Mouse (Mus musculus) cerebellum, adult 2 months (tissue): ENCODE measurements at regions not wholly inside any gene's neighbourhood (a gene's known extent, or its start where the extent isn't known, plus 50 kb on each side); places are given as distances from the start of the nearest gene placed in this dataset.

Experiments
- DNase-seq, 2 experiments: peaks; one replicate each; pipeline ENCODE4 v3.0.0; 2021
- H3K27ac ChIP-seq: fragments of 200-500 bp; 2 replicates; pipeline ENCODE4 v1.5.1; 2012; ENCODE audit warnings: low read length, control low read depth, inconsistent platforms; ENCODE audit not compliant: insufficient read depth
- H3K27me3 ChIP-seq: fragments of 200-500 bp; 2 replicates; pipeline ENCODE4 v1.6.1; 2012; ENCODE audit warnings: inconsistent platforms, mild to moderate bottlenecking, low read length, moderate library complexity; ENCODE audit not compliant: control insufficient read depth, insufficient read depth
- H3K4me1 ChIP-seq: fragments of 200-500 bp; 2 replicates; pipeline ENCODE4 v1.6.1; 2011; ENCODE audit warnings: low read length; ENCODE audit not compliant: control insufficient read depth, insufficient read depth
- H3K4me3 ChIP-seq: fragments of 200-500 bp; replicated peaks from 2 replicates; pipeline ENCODE3; 2011; ENCODE audit warnings: mild to moderate bottlenecking, low read depth, low read length, control low read depth; ENCODE audit not compliant: insufficient read depth
- CTCF ChIP-seq: fragments of 200-500 bp; IDR thresholded peaks from 2 replicates; pipeline ENCODE4 v1.5.1; 2011; ENCODE audit warnings: low read depth, mild to moderate bottlenecking, control low read depth, low read length, moderate library complexity, borderline replicate concordance; ENCODE audit not compliant: insufficient read depth
- POLR2A ChIP-seq: fragments of 200-500 bp; IDR thresholded peaks from 2 replicates; pipeline ENCODE4 v1.6.1; 2011; ENCODE audit warnings: low read length, control low read depth, borderline replicate concordance; ENCODE audit not compliant: insufficient read depth
- WGBS: fragments of 180-500 bp; shearing (Covaris S2); methylation state at CpG from one replicate; pipeline ENCODE4 v1.1.7; 2018; 5-methylcytosine and 5-hydroxymethylcytosine counted together

GRCm38 (mm10) chrX:142526953-142527352 is 136.6 kb upstream of the Acsl4 start:
- Histone ChIP-seq H3K4me3 (no peak overlapping the region), H3K27me3 (no peaks in the 10 kb centered on the region), H3K27ac (no peak overlapping the region), H3K4me1 (no peaks in the 10 kb centered on the region)
- DNase-seq, result peak in 1 of 2 experiments; percentile 5
- 21% methylated on average over 1 of the region's 1 CpGs for WGBS
- TF ChIP-seq POLR2A (no peak), CTCF (no peak)

- H3K4me1 ChIP-seq, result no peaks in the 10 kb centered on the region
- TF ChIP-seq CTCF, result peak; percentile 31
- no peak for TF ChIP-seq POLR2A
- no peaks in the 10 kb centered on the region for H3K27me3 ChIP-seq
- 51% methylated on average over 7 of the region's 7 CpGs for WGBS
- DNase-seq, result no peak
- H3K27ac ChIP-seq, result no peak overlapping the region
- no peak overlapping the region for H3K4me3 ChIP-seq
Measured at GRCm38 (mm10) chrX:142529892-142530291, 139.6 kb upstream of the Acsl4 start.

- 32% methylated on average over 8 of the region's 8 CpGs for WGBS
- H3K4me3 ChIP-seq, result no peak overlapping the region
Measured at GRCm38 (mm10) chrX:142534780-142535179, 144.4 kb upstream of the Acsl4 start.

GRCm38 (mm10) chrX:142535540-142535939 is 145.2 kb upstream of the Acsl4 start:
- Histone ChIP-seq H3K4me3 (no peak overlapping the region), H3K4me1 (no peaks in the 10 kb centered on the region), H3K27ac (no peak overlapping the region), H3K27me3 (no peaks in the 10 kb centered on the region)
- WGBS, result 96% methylated on average over 1 of the region's 1 CpGs
- TF ChIP-seq POLR2A, result no peak
- no peak for TF ChIP-seq CTCF
- no peak for DNase-seq

More at GRCm38 (mm10) chrX:142534780-142535179, 144.4 kb upstream of the Acsl4 start:
- no peaks in the 10 kb centered on the region for H3K27me3 ChIP-seq
- no peaks in the 10 kb centered on the region for H3K4me1 ChIP-seq
- peak; percentile 17 to 18 for DNase-seq
- TF ChIP-seq CTCF, result peak; percentile 42; the same call in 1 of the 2 replicates
- no peak for TF ChIP-seq POLR2A
- H3K27ac ChIP-seq, result no peak overlapping the region

- no peaks in the 10 kb centered on the region for H3K27me3 ChIP-seq
- no peak for DNase-seq
- no peak overlapping the region for H3K4me3 ChIP-seq
- WGBS, result 87% methylated on average over 2 of the region's 2 CpGs
- no peaks in the 10 kb centered on the region for H3K4me1 ChIP-seq
- TF ChIP-seq POLR2A, result no peak
- no peak for TF ChIP-seq CTCF
- no peak overlapping the region for H3K27ac ChIP-seq
Measured at GRCm38 (mm10) chrX:142535954-142536353, 145.3 kb upstream of the Tmem164 start.

- Histone ChIP-seq H3K4me3 (no peak overlapping the region), H3K27ac (no peak overlapping the region), H3K27me3 (no peaks in the 10 kb centered on the region), H3K4me1 (no peaks in the 10 kb centered on the region)
- WGBS, result 92% methylated on average over 5 of the region's 5 CpGs
- DNase-seq, result no peak
- no peak for TF ChIP-seq POLR2A
- TF ChIP-seq CTCF, result no peak
Measured at GRCm38 (mm10) chrX:142537259-142537963, 143.8 kb upstream of the Tmem164 start.

GRCm38 (mm10) chrX:142540264-142540663 is 140.9 kb upstream of the Tmem164 start:
- Histone ChIP-seq H3K4me1 (no peaks in the 10 kb centered on the region), H3K27me3 (no peaks in the 10 kb centered on the region), H3K27ac (no peak overlapping the region), H3K4me3 (no peak overlapping the region)
- peak; percentile 64 to 66 for DNase-seq
- TF ChIP-seq CTCF (peak; percentile 74), POLR2A (no peak)
- 5% methylated on average over 7 of the region's 7 CpGs for WGBS

GRCm38 (mm10) chrX:142552196-142552595 is 129.0 kb upstream of the Tmem164 start:
- Histone ChIP-seq H3K27ac (no peak overlapping the region), H3K4me3 (no peak overlapping the region), H3K4me1 (no peaks in the 10 kb centered on the region), H3K27me3 (no peaks in the 10 kb centered on the region)
- WGBS, result 80% methylated on average over 4 of the region's 4 CpGs
- TF ChIP-seq CTCF, result no peak
- no peak for TF ChIP-seq POLR2A
- DNase-seq, result no peak
